In genomic region chr12:56535411-56536173, GRCm38 (mm10) we compare ENCODE assay signal across 10 mouse cellular contexts. TPM values are rescaled to one million over a fixed set of nuclear protein-coding genes. Genes with fewer than 3 reads are reported as not detected.
DNase-seq lines count a peak whose midpoint lies in the region; ATAC-seq and TF ChIP-seq lines count a peak whose summit lies in the region.
"Had no signal": no experiment of that assay in that cellular context is flagged by ENCODE, and none has a peak within 500 bp of the region (broad histone marks: within the 10 kb centered on the region; RNA-seq: fewer than 3 reads in every experiment).

No protein-coding gene starts in this region.

- no peak overlapping the region for H3K4me2 ChIP-seq in neural tube, embryonic 15.5 days
- H3K4me2 ChIP-seq in stomach, postnatal 0 days (replicated peaks; ENCODE audit: low read depth) = no peak overlapping the region; the same call in 1 of the 2 replicates

- TF ChIP-seq CTCF in lung, adult 2 months (IDR thresholded peaks at IDR 0.05; ENCODE audit: insufficient read depth, low read length) = no peak
- no peak for TF ChIP-seq CTCF in stomach, postnatal 0 days (IDR thresholded peaks at IDR 0.05; ENCODE audit: low read depth)

- 2% methylated on average over 33 of the region's 36 CpGs for WGBS in neural tube, embryonic 15.5 days
- 2% methylated on average over 28 of the region's 36 CpGs for WGBS in lung, adult 2 months
- 2% methylated on average over 19 of the region's 36 CpGs for WGBS in stomach, postnatal 0 days

- H3K9me3 ChIP-seq in neural tube, embryonic 15.5 days (replicated peaks) = no peaks in the 10 kb centered on the region
- no peaks in the 10 kb centered on the region for H3K9me3 ChIP-seq in stomach, postnatal 0 days (ENCODE audit: control insufficient read depth, low read length)
- H3K9me3 ChIP-seq: neural tube, embryonic 13.5 days had no signal

- peaks cover 96% of the 10 kb centered on the region for H3K27me3 ChIP-seq in neural tube, embryonic 15.5 days (replicated peaks)
- H3K27me3 ChIP-seq in stomach, postnatal 0 days (ENCODE audit: control insufficient read depth, insufficient read depth, low read length) = peaks cover 28% of the 10 kb centered on the region

- ATAC-seq in neural tube, embryonic 15.5 days (ENCODE audit: low FRiP score) = no peak
- no peak for ATAC-seq in stomach, postnatal 0 days (ENCODE audit: low FRiP score, low TSS enrichment)

- TF ChIP-seq EP300 in stomach, postnatal 0 days (optimal IDR thresholded peaks at IDR 0.05) = no peak

- no peak overlapping the region; the same call in 1 of the 2 replicates for H3K4me3 ChIP-seq in neural tube, embryonic 15.5 days (replicated peaks)
- H3K4me3 ChIP-seq in lung, adult 2 months (replicated peaks; ENCODE audit: extremely low read depth, low read depth, low read length) = peak overlapping the region; percentile 82
- H3K4me3 ChIP-seq in stomach, postnatal 0 days (ENCODE audit: low read depth, low read length) = peak overlapping the region; percentile 26; the same call in 1 of the 2 replicates

- peaks cover 25% of the 10 kb centered on the region for H3K4me1 ChIP-seq in neural tube, embryonic 15.5 days
- H3K4me1 ChIP-seq in lung, adult 2 months (ENCODE audit: control insufficient read depth, insufficient read depth, low read length) = no peaks in the 10 kb centered on the region; the same call in 1 of the 2 replicates
- H3K4me1 ChIP-seq in stomach, postnatal 0 days (replicated peaks; ENCODE audit: control insufficient read depth, insufficient read depth) = 0 out of 2 replicates have a peak, but pooled peaks cover 3% of the 10 kb centered on the region

- no peak overlapping the region for H3K27ac ChIP-seq in neural tube, embryonic 15.5 days (replicated peaks)
- no peak overlapping the region for H3K27ac ChIP-seq in stomach, postnatal 0 days (replicated peaks)
- H3K27ac ChIP-seq: neural tube, embryonic 13.5 days had no signal

- H3K9ac ChIP-seq in neural tube, embryonic 15.5 days (replicated peaks) = no peak overlapping the region
- no peak overlapping the region for H3K9ac ChIP-seq in stomach, postnatal 0 days (ENCODE audit: low read length)
- H3K9ac ChIP-seq: neural tube, embryonic 13.5 days had no signal

- DNase-seq in embryo, embryonic 10.5 days (ENCODE audit: low spot score) = peak; percentile 29
- no peak for DNase-seq in embryo, embryonic 10 days (ENCODE audit: low spot score)
- DNase-seq in neural tube, embryonic 10.5 days (ENCODE audit: extremely low spot score, low spot score) = peak; percentile 57
- DNase-seq in lung, adult 2 months = no peak
- DNase-seq in stomach, postnatal 0 days (ENCODE audit: low spot score) = no peak
- DNase-seq in adrenal gland, postnatal 25 days = no peak
- DNase-seq in thymus, postnatal 0 days (ENCODE audit: low spot score) = no peak

- H3K36me3 ChIP-seq in neural tube, embryonic 15.5 days = no peaks in the 10 kb centered on the region
- H3K36me3 ChIP-seq in stomach, postnatal 0 days (ENCODE audit: control insufficient read depth, insufficient read depth, low read length) = no peaks in the 10 kb centered on the region
- H3K36me3 ChIP-seq: neural tube, embryonic 13.5 days had no signal

- peak; percentile 33; the same call in 1 of the 2 replicates for TF ChIP-seq POLR2A in lung, adult 2 months (IDR thresholded peaks at IDR 0.05; ENCODE audit: borderline replicate concordance, extremely low read depth, low read depth, low read length)

RNA-seq across cellular contexts. Expression of gene Nkx2-1, which starts 1.1 kb away (rescaled TPM):
- polyA plus RNA-seq in neural tube, embryonic 15.5 days (2015; fragmentation: Nextera tagmentation; extraction: Ambion mirVana) = not detected in 2 replicates
- polyA plus RNA-seq in lung, adult 2 months (2012; rRNA removed) = 267 and 400 TPM in 2 replicates
- polyA plus RNA-seq in stomach, postnatal 0 days (2015; fragmentation: Nextera tagmentation; extraction: Ambion mirVana) = not detected in 2 replicates
- not detected in 2 replicates for total RNA-seq in adrenal gland, postnatal 25 days (2021)
- polyA plus RNA-seq in thymus, postnatal 0 days (2015; fragmentation: Nextera tagmentation; extraction: Ambion mirVana) = 0.05 TPM in 1 of 2 replicates, not detected in the other
- polyA plus RNA-seq: stomach, embryonic 16.5 days had no signal

Comparison
In these comparisons a context has a peak if more than half of its experiments do, and no peak if none do; other contexts are left out.
1. DNase-seq: peak in embryo, embryonic 10.5 days (single experiment) and neural tube, embryonic 10.5 days (single experiment); none in embryo, embryonic 10 days (single experiment), lung, adult 2 months (single experiment), stomach, postnatal 0 days (single experiment), adrenal gland, postnatal 25 days (single experiment) and thymus, postnatal 0 days (single experiment).
2. RNA of gene Nkx2-1, which starts 1.1 kb away (polyA plus RNA-seq): 267 to 400 TPM in lung, adult 2 months; 0.05 TPM in thymus, postnatal 0 days, not detected in neural tube, embryonic 15.5 days and not detected in stomach, postnatal 0 days; every median in the first group is over 100 times any median in the second.